Mouse (Mus musculus) stomach, postnatal 0 days (tissue): ENCODE measurements at regions not wholly inside any gene's neighbourhood (a gene's known extent, or its start where the extent isn't known, plus 50 kb on each side); places are given as distances from the start of the nearest gene placed in this dataset.

Experiments used
- CTCF ChIP-seq: IDR thresholded peaks from 2 replicates; pipeline ENCODE4 v1.5.1; 2016; ENCODE audit warnings: antibody characterized with exemption, low read depth, mild to moderate bottlenecking, moderate library complexity
- EP300 ChIP-seq: optimal IDR thresholded peaks from 2 replicates; pipeline ENCODE3; 2016; ENCODE audit warnings: antibody characterized with exemption

DNA sequence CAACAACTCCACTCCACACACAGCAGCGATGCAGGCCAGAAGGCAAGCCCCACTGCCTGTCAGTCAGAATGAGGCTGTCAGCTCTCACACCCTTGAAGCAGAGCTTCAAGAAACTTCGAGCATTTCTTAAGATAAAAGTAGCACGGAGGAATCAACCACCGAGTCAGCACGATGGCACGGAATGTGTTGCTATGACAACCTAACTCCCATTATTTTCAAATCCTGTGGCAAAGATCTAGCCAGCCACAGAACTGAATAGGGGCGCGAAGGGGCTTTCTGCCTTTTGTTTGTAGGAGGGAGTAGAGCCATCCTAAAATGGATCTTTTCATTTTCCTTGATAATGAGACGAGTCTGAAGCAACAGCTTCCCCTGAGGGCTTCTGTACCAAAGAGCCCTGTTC, 259.1 kb downstream of the Prdm2 start:
- TF ChIP-seq CTCF = no peak
- TF ChIP-seq EP300 = no peak
